Mouse (Mus musculus): ENCODE results near the gene Rnf145. TPM values are rescaled to one million over a fixed set of nuclear protein-coding genes. Genes with fewer than 3 reads are reported as not detected.

Rnf145 gene
- polyA plus RNA-seq, 1 experiment from 2014 or later: 50.5 TPM

DNA sequence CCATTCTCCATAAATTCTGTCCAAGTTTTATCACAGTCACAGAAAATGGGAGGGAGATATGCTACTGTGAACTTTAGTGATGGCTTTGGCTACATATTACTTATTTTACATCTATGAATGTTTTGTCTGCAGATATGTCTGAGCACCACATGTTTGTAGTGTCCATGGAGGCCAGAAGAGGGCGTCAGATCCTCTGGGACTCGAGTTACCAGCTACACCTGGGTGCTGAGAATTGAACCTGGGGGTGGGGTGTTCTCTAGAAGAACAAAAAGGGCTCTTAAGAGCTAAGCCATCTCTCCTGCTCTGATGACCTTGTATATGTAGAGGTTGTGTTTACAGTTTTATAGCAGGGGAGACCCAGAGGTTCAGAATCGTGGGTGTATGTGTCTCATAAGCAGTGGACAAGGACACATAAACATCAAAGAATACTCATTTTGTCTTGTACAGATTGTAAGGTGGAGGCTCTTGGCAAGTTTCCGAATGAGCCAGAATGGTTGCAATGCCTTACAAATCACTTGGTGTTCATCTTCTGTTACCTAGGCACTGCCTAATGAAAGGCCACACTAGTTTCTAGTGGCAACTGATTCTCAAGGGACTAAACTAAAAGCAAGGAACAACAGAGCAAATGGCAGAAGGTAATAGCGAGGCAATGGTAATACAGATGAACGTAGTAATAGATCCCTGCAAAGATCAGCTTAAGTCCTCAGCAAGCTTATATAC lies 1.0 kb upstream of the Rnf145 start:
- H3K27me3 ChIP-seq (ENCODE audit: control insufficient read depth, insufficient read depth, low read length): no peaks in the 10 kb centered on the region
- no peaks in the 10 kb centered on the region for H3K36me3 ChIP-seq (ENCODE audit: control insufficient read depth, insufficient read depth)
- H3K4me1 ChIP-seq (ENCODE audit: control insufficient read depth, insufficient read depth, low read length): peaks cover 13% of the 10 kb centered on the region
- peak overlapping the region; percentile 98; the same call in 1 of the 2 replicates for H3K9ac ChIP-seq (ENCODE audit: low read length)
- no peak overlapping the region for H3K27ac ChIP-seq (ENCODE audit: low read length)
- no peaks in the 10 kb centered on the region for H3K9me3 ChIP-seq (replicated peaks; ENCODE audit: control insufficient read depth, low read length)
- WGBS: 55% methylated on average over 6 of the region's 6 CpGs
- peak overlapping the region; percentile 96; the same call in 1 of the 2 replicates for H3K4me3 ChIP-seq (ENCODE audit: low read length)
- H3K4me2 ChIP-seq (ENCODE audit: low read depth, low read length): peak overlapping the region; percentile 88
- no peak for ATAC-seq (replicated peaks; ENCODE audit: extremely low read depth, insufficient read depth, low FRiP score)

DNA sequence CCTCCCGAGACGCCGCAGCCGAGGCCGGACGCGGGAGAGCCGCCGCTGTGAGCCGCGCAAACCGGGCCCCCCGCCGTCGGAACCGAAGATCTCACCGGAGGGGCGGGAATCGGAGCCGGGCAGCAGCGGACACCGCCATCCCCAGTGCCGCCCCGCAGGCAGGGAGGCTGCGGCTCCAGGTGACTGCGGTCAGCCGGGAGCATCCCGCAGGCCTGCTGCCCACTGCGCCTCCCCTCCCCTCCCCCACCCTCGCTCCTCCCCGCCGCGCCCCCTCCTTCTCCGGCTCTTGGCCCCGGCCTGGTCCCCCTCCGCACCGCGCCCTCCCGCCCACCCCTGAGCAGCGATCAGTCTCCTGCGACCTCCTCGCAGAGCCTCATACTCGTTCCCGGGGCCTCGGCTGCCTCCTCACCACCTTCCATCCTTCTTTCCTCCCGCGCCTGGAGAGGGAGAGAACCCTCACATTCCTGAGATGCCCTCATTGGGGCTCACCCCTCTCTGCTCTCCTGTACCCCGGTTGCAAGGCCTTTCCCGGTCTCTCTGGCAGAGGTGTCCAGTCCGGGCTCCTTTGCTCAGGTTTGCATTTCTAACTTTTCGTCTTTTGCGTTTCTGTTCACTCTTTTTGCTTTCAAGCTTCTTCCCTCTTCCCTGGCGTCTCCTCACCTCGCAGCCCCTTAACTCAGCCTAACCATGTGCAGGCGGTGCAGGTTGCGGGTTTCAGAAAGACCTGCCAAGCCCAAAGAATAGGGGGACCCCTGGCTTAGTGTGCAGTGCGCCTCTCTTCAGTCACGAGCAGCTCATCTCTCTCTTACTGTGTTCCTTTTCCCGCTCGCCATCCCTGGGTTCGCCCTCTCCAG lies 559 bp downstream of the Rnf145 start:
- WGBS: under 1% methylated on average over 42 of the region's 61 CpGs
- peak; percentile 61 for ATAC-seq (replicated peaks; ENCODE audit: extremely low read depth, insufficient read depth, low FRiP score)

DNA sequence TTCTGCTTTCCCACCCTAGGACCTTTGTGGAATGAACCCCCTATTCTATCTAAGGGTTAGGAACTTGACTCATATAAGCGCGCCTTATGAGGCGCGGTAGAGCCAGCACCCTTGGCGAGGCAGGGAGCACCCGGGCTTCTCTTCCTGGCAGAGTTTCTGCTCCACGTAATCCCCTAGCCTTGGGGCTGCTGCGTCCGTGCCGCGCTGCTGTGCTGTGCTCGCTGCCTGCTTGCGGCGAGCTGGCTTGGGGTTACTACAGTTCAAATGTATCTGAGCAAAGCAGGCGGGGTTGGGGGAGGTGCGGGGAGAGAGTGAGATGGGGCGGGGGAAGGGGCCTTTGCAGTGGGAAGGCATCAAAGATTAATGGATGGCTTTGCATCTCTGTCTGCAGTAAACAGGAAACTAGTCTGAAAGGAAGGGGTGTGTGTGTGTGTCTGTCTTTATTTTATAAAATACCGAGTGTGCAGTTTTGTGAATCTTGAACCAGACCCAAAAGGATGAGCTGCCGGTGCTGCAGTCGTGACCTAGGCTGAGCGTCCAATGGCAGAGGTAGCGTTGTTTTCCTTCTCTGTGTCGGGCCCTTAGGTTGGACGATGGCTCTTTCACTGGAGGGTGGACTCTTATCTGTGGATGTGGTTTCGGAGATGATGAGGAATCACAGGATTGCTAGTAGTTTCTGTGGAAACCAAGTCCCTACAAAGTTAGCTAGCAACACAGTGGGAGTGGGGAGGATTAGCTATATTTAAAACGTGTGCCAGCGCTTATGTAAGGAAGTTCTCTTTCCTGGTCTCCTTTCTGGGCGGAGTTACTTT lies 1.4 kb downstream of the Rnf145 start:
- under 1% methylated on average over 28 of the region's 28 CpGs for WGBS

More for the DNA sequence above, 559 bp downstream of the Rnf145 start:
- Histone ChIP-seq H3K4me1 (ENCODE audit: control insufficient read depth, insufficient read depth, low read length) (peaks cover 17% of the 10 kb centered on the region), H3K4me2 (ENCODE audit: low read depth, low read length) (peak overlapping the region; percentile 88), H3K9me3 (replicated peaks; ENCODE audit: control insufficient read depth, low read length) (no peaks in the 10 kb centered on the region), H3K4me3 (ENCODE audit: low read length) (peak overlapping the region; percentile 96), H3K9ac (ENCODE audit: low read length) (peak overlapping the region; percentile 98), H3K27ac (ENCODE audit: low read length) (peak overlapping the region; percentile 90), H3K27me3 (ENCODE audit: control insufficient read depth, insufficient read depth, low read length) (no peaks in the 10 kb centered on the region), H3K36me3 (ENCODE audit: control insufficient read depth, insufficient read depth) (no peaks in the 10 kb centered on the region)

DNA sequence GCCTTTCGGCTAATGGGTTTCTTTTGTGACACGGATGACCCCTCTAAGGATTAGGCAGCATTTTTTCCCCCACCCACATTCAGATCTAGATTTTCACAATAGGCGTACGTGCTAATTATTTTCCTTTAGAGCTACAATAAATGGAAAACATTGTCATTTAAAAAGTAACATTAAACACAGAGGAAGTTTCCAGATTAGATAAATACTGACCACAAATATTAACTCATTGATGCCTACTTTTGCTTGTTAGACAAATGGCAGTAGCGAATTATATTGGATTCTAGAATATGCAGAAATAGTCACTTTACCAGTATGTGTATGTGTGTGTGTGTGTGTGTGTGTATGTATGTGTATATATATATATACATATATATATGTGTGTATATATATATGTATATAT lies 3.8 kb downstream of the Rnf145 start:
- Histone ChIP-seq H3K36me3 (ENCODE audit: control insufficient read depth, insufficient read depth) (peaks cover 16% of the 10 kb centered on the region), H3K9ac (ENCODE audit: low read length) (no peak overlapping the region), H3K4me3 (ENCODE audit: low read length) (no peak overlapping the region), H3K27me3 (ENCODE audit: control insufficient read depth, insufficient read depth, low read length) (no peaks in the 10 kb centered on the region), H3K4me1 (ENCODE audit: control insufficient read depth, insufficient read depth, low read length) (peaks cover 17% of the 10 kb centered on the region), H3K27ac (ENCODE audit: low read length) (no peak overlapping the region), H3K4me2 (ENCODE audit: low read depth, low read length) (no peak overlapping the region), H3K9me3 (replicated peaks; ENCODE audit: control insufficient read depth, low read length) (no peaks in the 10 kb centered on the region)
- no peak for ATAC-seq (replicated peaks; ENCODE audit: extremely low read depth, insufficient read depth, low FRiP score)
- 75% methylated on average over 5 of the region's 5 CpGs for WGBS

More for the DNA sequence above, 1.4 kb downstream of the Rnf145 start:
- Histone ChIP-seq H3K36me3 (ENCODE audit: control insufficient read depth, insufficient read depth) (peaks cover 5% of the 10 kb centered on the region), H3K4me1 (ENCODE audit: control insufficient read depth, insufficient read depth, low read length) (peaks cover 17% of the 10 kb centered on the region), H3K27me3 (ENCODE audit: control insufficient read depth, insufficient read depth, low read length) (no peaks in the 10 kb centered on the region), H3K4me3 (ENCODE audit: low read length) (peak overlapping the region; percentile 96), H3K9ac (ENCODE audit: low read length) (peak overlapping the region; percentile 98), H3K4me2 (ENCODE audit: low read depth, low read length) (peak overlapping the region; percentile 88), H3K9me3 (replicated peaks; ENCODE audit: control insufficient read depth, low read length) (no peaks in the 10 kb centered on the region), H3K27ac (ENCODE audit: low read length) (peak overlapping the region; percentile 90)
- peak; percentile 90 for ATAC-seq (replicated peaks; ENCODE audit: extremely low read depth, insufficient read depth, low FRiP score)

DNA sequence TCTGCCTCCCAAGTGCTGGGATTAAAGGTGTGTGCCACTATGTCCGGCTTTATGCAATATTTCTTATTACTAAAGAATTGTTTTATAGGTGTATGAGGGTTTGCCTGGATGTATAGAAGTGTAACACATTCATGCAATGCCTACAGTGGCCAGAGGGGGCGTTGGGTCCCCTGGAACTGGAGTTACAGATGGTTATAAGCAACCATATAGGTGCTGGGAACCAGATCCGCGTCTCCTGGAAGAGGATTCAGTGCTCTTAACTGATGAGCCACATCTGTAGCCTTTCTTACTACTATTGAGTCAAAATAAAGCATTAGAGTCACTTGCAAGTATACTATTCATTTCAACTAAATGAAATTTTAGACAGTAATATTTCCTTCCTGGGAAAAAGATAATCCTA lies 7.0 kb downstream of the Rnf145 start:
- 77% methylated on average over 4 of the region's 4 CpGs for WGBS
- Histone ChIP-seq H3K4me2 (ENCODE audit: low read depth, low read length) (no peak overlapping the region), H3K4me3 (ENCODE audit: low read length) (no peak overlapping the region), H3K9me3 (replicated peaks; ENCODE audit: control insufficient read depth, low read length) (no peaks in the 10 kb centered on the region), H3K27me3 (ENCODE audit: control insufficient read depth, insufficient read depth, low read length) (no peaks in the 10 kb centered on the region), H3K36me3 (ENCODE audit: control insufficient read depth, insufficient read depth) (peaks cover 24% of the 10 kb centered on the region), H3K4me1 (ENCODE audit: control insufficient read depth, insufficient read depth, low read length) (peaks cover 17% of the 10 kb centered on the region), H3K27ac (ENCODE audit: low read length) (no peak overlapping the region), H3K9ac (ENCODE audit: low read length) (no peak overlapping the region)
- ATAC-seq (replicated peaks; ENCODE audit: extremely low read depth, insufficient read depth, low FRiP score): no peak

DNA sequence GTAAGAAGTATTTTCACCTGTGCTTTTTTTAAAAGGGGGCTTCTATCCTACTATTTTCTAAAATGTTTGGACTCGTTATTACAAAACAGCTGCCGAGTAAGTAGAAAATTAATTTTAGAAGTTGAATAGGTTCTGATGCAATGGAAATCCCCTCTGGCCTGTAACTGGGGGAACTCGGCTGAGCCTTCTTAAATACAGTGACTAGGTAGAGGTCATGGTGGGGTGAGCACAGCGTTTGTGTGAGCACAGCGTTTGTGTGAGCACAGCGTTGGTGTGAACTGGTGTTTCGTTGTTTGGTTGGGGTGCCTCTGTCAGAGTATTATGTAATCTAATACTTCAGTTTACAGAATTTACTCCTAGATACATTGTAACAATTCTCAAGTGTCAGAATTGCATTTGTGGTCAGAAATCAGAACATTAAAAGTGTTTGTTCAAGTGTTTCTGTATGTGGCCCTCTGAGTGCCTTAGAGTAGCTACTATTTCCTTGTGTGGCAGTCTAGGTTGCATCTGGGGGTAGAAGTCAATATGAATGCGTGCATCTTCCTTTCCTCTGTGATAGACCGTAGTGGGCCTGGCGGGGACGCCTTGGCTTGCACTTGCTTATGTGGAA lies 8.0 kb downstream of the Rnf145 start:
- H3K27me3 ChIP-seq (ENCODE audit: control insufficient read depth, insufficient read depth, low read length): no peaks in the 10 kb centered on the region
- H3K36me3 ChIP-seq (ENCODE audit: control insufficient read depth, insufficient read depth): peaks cover 24% of the 10 kb centered on the region
- no peak overlapping the region for H3K9ac ChIP-seq (ENCODE audit: low read length)
- H3K4me3 ChIP-seq (ENCODE audit: low read length): no peak overlapping the region
- H3K27ac ChIP-seq (ENCODE audit: low read length): no peak overlapping the region; the same call in 1 of the 2 replicates
- H3K4me1 ChIP-seq (ENCODE audit: control insufficient read depth, insufficient read depth, low read length): peaks cover 9% of the 10 kb centered on the region
- 85% methylated on average over 11 of the region's 11 CpGs for WGBS
- no peak overlapping the region for H3K4me2 ChIP-seq (ENCODE audit: low read depth, low read length)
- ATAC-seq (replicated peaks; ENCODE audit: extremely low read depth, insufficient read depth, low FRiP score): no peak
- H3K9me3 ChIP-seq (replicated peaks; ENCODE audit: control insufficient read depth, low read length): no peaks in the 10 kb centered on the region

DNA sequence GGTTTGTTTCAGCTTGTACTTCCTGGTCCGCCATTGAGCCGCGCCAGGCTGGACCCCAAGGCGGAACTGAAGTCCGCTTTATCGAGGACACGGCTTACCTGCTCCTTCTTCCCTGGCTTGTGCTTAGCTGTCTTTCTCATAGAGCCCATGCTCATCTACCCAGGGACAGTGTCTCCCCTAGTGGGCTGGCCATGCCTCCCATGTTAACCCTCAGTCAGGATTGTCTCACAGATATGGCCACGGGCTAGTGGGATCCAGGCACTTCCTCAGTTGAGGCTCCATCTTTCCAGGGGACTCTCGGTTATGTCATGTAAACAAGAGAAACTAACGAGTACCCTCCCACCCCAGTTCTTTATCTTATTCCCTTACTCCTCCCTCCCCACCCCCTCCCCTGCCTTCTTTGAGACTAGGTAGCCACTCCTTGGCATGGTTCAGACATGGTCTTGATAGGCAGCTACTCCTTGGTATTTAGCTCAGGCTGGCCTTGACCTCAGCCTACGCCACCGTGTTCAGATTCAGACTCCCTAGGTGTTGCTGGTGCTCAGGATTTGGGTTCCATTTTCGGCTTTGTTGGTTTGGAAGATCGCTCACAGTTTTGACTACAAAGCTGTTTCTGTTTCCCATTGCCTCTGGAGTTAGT lies 9.9 kb downstream of the Rnf145 start:
- no peak for ATAC-seq (replicated peaks; ENCODE audit: extremely low read depth, insufficient read depth, low FRiP score)

DNA sequence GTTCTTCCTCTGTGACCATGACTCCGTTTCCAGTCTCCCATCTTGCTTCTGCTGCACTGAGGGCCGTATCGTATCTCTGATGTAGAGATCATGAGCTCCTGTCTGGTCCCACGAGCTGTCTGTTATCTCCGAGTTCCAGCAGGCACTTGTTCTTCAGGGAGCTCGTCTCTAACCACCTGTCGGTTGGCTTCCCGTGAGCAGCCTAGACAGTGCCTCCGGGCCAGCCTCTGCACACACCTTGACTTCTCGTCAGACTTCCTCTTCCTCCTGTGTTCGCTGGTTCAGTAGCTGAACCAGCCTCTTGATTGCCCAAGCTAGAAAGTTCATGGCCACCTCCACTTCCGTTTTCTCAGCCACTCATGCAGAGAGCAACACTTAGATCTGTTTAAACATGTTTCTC lies 10.4 kb downstream of the Rnf145 start:
- WGBS: 64% methylated on average over 12 of the region's 12 CpGs
- Histone ChIP-seq H3K9me3 (replicated peaks; ENCODE audit: control insufficient read depth, low read length) (no peaks in the 10 kb centered on the region), H3K27me3 (ENCODE audit: control insufficient read depth, insufficient read depth, low read length) (no peaks in the 10 kb centered on the region), H3K4me2 (ENCODE audit: low read depth, low read length) (no peak overlapping the region), H3K9ac (ENCODE audit: low read length) (no peak overlapping the region), H3K4me3 (ENCODE audit: low read length) (no peak overlapping the region), H3K36me3 (ENCODE audit: control insufficient read depth, insufficient read depth) (peaks cover 35% of the 10 kb centered on the region), H3K4me1 (ENCODE audit: control insufficient read depth, insufficient read depth, low read length) (peaks cover 1% of the 10 kb centered on the region; the same call in 1 of the 2 replicates), H3K27ac (ENCODE audit: low read length) (no peak overlapping the region)
- ATAC-seq (replicated peaks; ENCODE audit: extremely low read depth, insufficient read depth, low FRiP score): no peak; the same call in 1 of the 2 replicates

More for the DNA sequence above, 9.9 kb downstream of the Rnf145 start:
- no peak overlapping the region for H3K9ac ChIP-seq (ENCODE audit: low read length)
- no peak overlapping the region for H3K4me3 ChIP-seq (ENCODE audit: low read length)
- 89% methylated on average over 14 of the region's 14 CpGs for WGBS
- no peak overlapping the region for H3K27ac ChIP-seq (ENCODE audit: low read length)
- peaks cover 34% of the 10 kb centered on the region for H3K36me3 ChIP-seq (ENCODE audit: control insufficient read depth, insufficient read depth)
- H3K4me2 ChIP-seq (ENCODE audit: low read depth, low read length): no peak overlapping the region
- no peaks in the 10 kb centered on the region for H3K9me3 ChIP-seq (replicated peaks; ENCODE audit: control insufficient read depth, low read length)
- H3K4me1 ChIP-seq (ENCODE audit: control insufficient read depth, insufficient read depth, low read length): peaks cover 4% of the 10 kb centered on the region; the same call in 1 of the 2 replicates
- no peaks in the 10 kb centered on the region for H3K27me3 ChIP-seq (ENCODE audit: control insufficient read depth, insufficient read depth, low read length)
